Mouse (Mus musculus): ENCODE data around the gene Sf1. TPM values are rescaled to one million over a fixed set of nuclear protein-coding genes. Genes with fewer than 3 reads are reported as not detected.

Gene Sf1
- polyA plus RNA-seq, 1 experiment from 2014 or later = 42.3 TPM

- Histone ChIP-seq H3K9ac (ENCODE audit: low read length) (no peak overlapping the region; the same call in 1 of the 2 replicates), H3K4me2 (replicated peaks; ENCODE audit: low read depth) (no peak overlapping the region), H3K4me1 (replicated peaks; ENCODE audit: control insufficient read depth, insufficient read depth) (no peaks in the 10 kb centered on the region), H3K27ac (replicated peaks) (peak overlapping the region; percentile 24; the same call in 1 of the 2 replicates), H3K36me3 (ENCODE audit: control insufficient read depth, insufficient read depth, low read length) (peaks cover 11% of the 10 kb centered on the region; the same call in 1 of the 2 replicates), H3K4me3 (ENCODE audit: low read depth, low read length) (no peak overlapping the region), H3K27me3 (ENCODE audit: control insufficient read depth, insufficient read depth, low read length) (no peaks in the 10 kb centered on the region), H3K9me3 (ENCODE audit: control insufficient read depth, low read length) (no peaks in the 10 kb centered on the region)
- 36% methylated on average over 14 of the region's 14 CpGs for WGBS
- TF ChIP-seq CTCF (IDR thresholded peaks at IDR 0.05; ENCODE audit: low read depth) (no peak), EP300 (optimal IDR thresholded peaks at IDR 0.05) (no peak)
- ATAC-seq (ENCODE audit: low FRiP score, low TSS enrichment) = no peak
- peak; percentile 16 for DNase-seq (ENCODE audit: low spot score)
These were observed 14.1 kb upstream of the Sf1 start for GRCm38 (mm10) chr19:6349215-6349983.

- Histone ChIP-seq H3K9ac (ENCODE audit: low read length) (no peak overlapping the region), H3K27ac (replicated peaks) (no peak overlapping the region), H3K27me3 (ENCODE audit: control insufficient read depth, insufficient read depth, low read length) (no peaks in the 10 kb centered on the region), H3K4me2 (replicated peaks; ENCODE audit: low read depth) (no peak overlapping the region), H3K4me3 (ENCODE audit: low read depth, low read length) (no peak overlapping the region), H3K9me3 (ENCODE audit: control insufficient read depth, low read length) (no peaks in the 10 kb centered on the region), H3K36me3 (ENCODE audit: control insufficient read depth, insufficient read depth, low read length) (0 out of 2 replicates have a peak, but pooled peaks cover 5% of the 10 kb centered on the region), H3K4me1 (replicated peaks; ENCODE audit: control insufficient read depth, insufficient read depth) (no peaks in the 10 kb centered on the region)
- DNase-seq (ENCODE audit: low spot score) (peak; percentile 15), ATAC-seq (ENCODE audit: low FRiP score, low TSS enrichment) (no peak)
- no peak for TF ChIP-seq EP300 (optimal IDR thresholded peaks at IDR 0.05)
- TF ChIP-seq CTCF (IDR thresholded peaks at IDR 0.05; ENCODE audit: low read depth) = no peak
- WGBS = 53% methylated on average over 14 of the region's 14 CpGs
These were observed 11.9 kb upstream of the Sf1 start for GRCm38 (mm10) chr19:6351431-6352106.

- Histone ChIP-seq H3K36me3 (ENCODE audit: control insufficient read depth, insufficient read depth, low read length) (0 out of 2 replicates have a peak, but pooled peaks cover 3% of the 10 kb centered on the region), H3K4me1 (replicated peaks; ENCODE audit: control insufficient read depth, insufficient read depth) (no peaks in the 10 kb centered on the region), H3K4me2 (replicated peaks; ENCODE audit: low read depth) (no peak overlapping the region), H3K9me3 (ENCODE audit: control insufficient read depth, low read length) (no peaks in the 10 kb centered on the region), H3K9ac (ENCODE audit: low read length) (no peak overlapping the region), H3K27me3 (ENCODE audit: control insufficient read depth, insufficient read depth, low read length) (no peaks in the 10 kb centered on the region), H3K4me3 (ENCODE audit: low read depth, low read length) (no peak overlapping the region), H3K27ac (replicated peaks) (no peak overlapping the region)
- DNase-seq (ENCODE audit: low spot score) (no peak), ATAC-seq (ENCODE audit: low FRiP score, low TSS enrichment) (no peak)
- 88% methylated on average over 2 of the region's 2 CpGs for WGBS
- TF ChIP-seq CTCF (IDR thresholded peaks at IDR 0.05; ENCODE audit: low read depth) (no peak), EP300 (optimal IDR thresholded peaks at IDR 0.05) (no peak)
These were observed 11.4 kb upstream of the Sf1 start for GRCm38 (mm10) chr19:6352107-6352505.

DNA sequence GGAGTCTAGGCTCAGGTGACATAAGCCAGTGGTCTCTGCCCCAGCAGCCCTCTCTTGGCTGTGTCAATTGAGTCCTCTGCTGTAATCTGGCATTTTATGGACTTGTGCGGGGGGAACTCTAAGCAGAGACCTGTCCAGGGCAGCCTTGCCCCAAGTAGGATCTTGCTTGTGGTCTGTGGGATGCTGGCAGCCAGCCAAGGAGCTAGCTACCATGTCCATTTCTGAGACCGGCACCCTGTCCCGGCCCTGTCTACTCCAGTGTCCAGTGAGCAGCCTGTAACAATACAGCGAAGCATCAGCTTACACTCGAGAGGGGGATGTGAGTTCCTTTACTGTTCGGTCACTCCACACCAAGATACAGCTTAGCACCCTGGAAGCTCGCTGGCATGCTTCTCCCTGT is 9.5 kb upstream of the Sf1 start:
- no peaks in the 10 kb centered on the region for H3K27me3 ChIP-seq (ENCODE audit: control insufficient read depth, insufficient read depth, low read length)
- H3K9ac ChIP-seq (ENCODE audit: low read length) = no peak overlapping the region
- H3K9me3 ChIP-seq (ENCODE audit: control insufficient read depth, low read length) = no peaks in the 10 kb centered on the region
- no peak overlapping the region for H3K27ac ChIP-seq (replicated peaks)
- no peak for TF ChIP-seq CTCF (IDR thresholded peaks at IDR 0.05; ENCODE audit: low read depth)
- no peak for TF ChIP-seq EP300 (optimal IDR thresholded peaks at IDR 0.05)
- no peaks in the 10 kb centered on the region for H3K4me1 ChIP-seq (replicated peaks; ENCODE audit: control insufficient read depth, insufficient read depth)
- no peak overlapping the region for H3K4me2 ChIP-seq (replicated peaks; ENCODE audit: low read depth)
- ATAC-seq (ENCODE audit: low FRiP score, low TSS enrichment) (no peak), DNase-seq (ENCODE audit: low spot score) (no peak)
- H3K36me3 ChIP-seq (ENCODE audit: control insufficient read depth, insufficient read depth, low read length) = 0 out of 2 replicates have a peak, but pooled peaks cover 2% of the 10 kb centered on the region
- WGBS = 87% methylated on average over 7 of the region's 7 CpGs
- no peak overlapping the region for H3K4me3 ChIP-seq (ENCODE audit: low read depth, low read length)

GRCm38 (mm10) chr19:6361291-6361690 is 2.2 kb upstream of the Sf1 start:
- TF ChIP-seq CTCF (IDR thresholded peaks at IDR 0.05; ENCODE audit: low read depth) (no peak), EP300 (optimal IDR thresholded peaks at IDR 0.05) (no peak)
- H3K36me3 ChIP-seq (ENCODE audit: control insufficient read depth, insufficient read depth, low read length) = peaks cover 6% of the 10 kb centered on the region; the same call in 1 of the 2 replicates
- H3K4me1 ChIP-seq (replicated peaks; ENCODE audit: control insufficient read depth, insufficient read depth) = 0 out of 2 replicates have a peak, but pooled peaks cover 3% of the 10 kb centered on the region
- H3K9me3 ChIP-seq (ENCODE audit: control insufficient read depth, low read length) = no peaks in the 10 kb centered on the region
- no peak overlapping the region for H3K27ac ChIP-seq (replicated peaks)
- no peaks in the 10 kb centered on the region for H3K27me3 ChIP-seq (ENCODE audit: control insufficient read depth, insufficient read depth, low read length)
- H3K4me2 ChIP-seq (replicated peaks; ENCODE audit: low read depth) = no peak overlapping the region
- H3K9ac ChIP-seq (ENCODE audit: low read length) = no peak overlapping the region
- H3K4me3 ChIP-seq (ENCODE audit: low read depth, low read length) = no peak overlapping the region
- no peak for ATAC-seq (ENCODE audit: low FRiP score, low TSS enrichment)
- 98% methylated on average over 3 of the region's 3 CpGs for WGBS
- no peak for DNase-seq (ENCODE audit: low spot score)

DNA sequence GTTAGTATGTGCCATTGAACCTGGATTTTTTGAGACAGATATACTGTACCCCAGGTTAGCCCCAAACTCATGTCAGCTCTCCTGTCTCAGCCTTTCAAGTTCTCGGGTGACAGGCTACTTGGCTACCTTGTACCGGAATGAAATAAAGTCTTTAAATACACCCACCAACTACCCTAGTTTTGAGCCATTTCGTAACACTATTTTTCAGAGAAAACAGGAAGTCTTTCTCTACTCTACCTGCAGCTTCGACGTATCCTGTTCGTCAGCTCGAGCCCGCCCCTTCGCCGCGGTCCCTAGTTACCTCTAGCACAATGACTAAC is 439 bp upstream of the Sf1 start:
- Histone ChIP-seq H3K9ac (ENCODE audit: low read length) (no peak overlapping the region), H3K27ac (replicated peaks) (peak overlapping the region; percentile 61), H3K4me1 (replicated peaks; ENCODE audit: control insufficient read depth, insufficient read depth) (0 out of 2 replicates have a peak, but pooled peaks cover 3% of the 10 kb centered on the region), H3K9me3 (ENCODE audit: control insufficient read depth, low read length) (no peaks in the 10 kb centered on the region), H3K27me3 (ENCODE audit: control insufficient read depth, insufficient read depth, low read length) (no peaks in the 10 kb centered on the region), H3K4me3 (ENCODE audit: low read depth, low read length) (peak overlapping the region; percentile 99), H3K4me2 (replicated peaks; ENCODE audit: low read depth) (peak overlapping the region; percentile 41), H3K36me3 (ENCODE audit: control insufficient read depth, insufficient read depth, low read length) (peaks cover 15% of the 10 kb centered on the region)
- WGBS = 1% methylated on average over 11 of the region's 11 CpGs
- ATAC-seq (ENCODE audit: low FRiP score, low TSS enrichment) = no peak; the same call in 1 of the 2 replicates
- no peak for DNase-seq (ENCODE audit: low spot score)
- no peak for TF ChIP-seq CTCF (IDR thresholded peaks at IDR 0.05; ENCODE audit: low read depth)
- TF ChIP-seq EP300 (optimal IDR thresholded peaks at IDR 0.05) = no peak

All from stomach, postnatal 0 days (tissue).